Mouse (Mus musculus) monocyte, adult 2 months (primary cell): ENCODE measurements around the gene Tmem100.

Experiments used
- DNase-seq, 2 experiments: peaks; one replicate each; pipeline ENCODE4 v3.0.0; 2022; ENCODE audit warnings: low spot score in 2 of 2, low read depth in 1 of 2

Tmem100 gene

GRCm38 (mm10) chr11:90013657-90014056 is 16.5 kb upstream of the Tmem100 start:
- DNase-seq: no peak

- no peak for DNase-seq
These were observed 14.9 kb upstream of the Tmem100 start for GRCm38 (mm10) chr11:90015281-90015680.

- no peak for DNase-seq
These were observed 11.0 kb upstream of the Tmem100 start for GRCm38 (mm10) chr11:90019161-90019560.

- DNase-seq: no peak
These were observed 4.0 kb upstream of the Tmem100 start for GRCm38 (mm10) chr11:90025891-90026801.

GRCm38 (mm10) chr11:90026802-90027174 is 3.4 kb upstream of the Tmem100 start:
- no peak for DNase-seq

- DNase-seq: no peak
These were observed 2.9 kb upstream of the Tmem100 start for GRCm38 (mm10) chr11:90027216-90027615.

GRCm38 (mm10) chr11:90028746-90029145 is 1.4 kb upstream of the Tmem100 start:
- DNase-seq: no peak

- peak; percentile 18 to 23 for DNase-seq
These were observed 794 bp upstream of the Tmem100 start for GRCm38 (mm10) chr11:90029354-90029753.

- no peak for DNase-seq
These were observed 409 bp downstream of the Tmem100 start for GRCm38 (mm10) chr11:90030557-90030956.

GRCm38 (mm10) chr11:90031076-90031475 is 928 bp downstream of the Tmem100 start:
- DNase-seq: no peak

- no peak for DNase-seq
These were observed 2.7 kb downstream of the Tmem100 start for GRCm38 (mm10) chr11:90032807-90033206.

- DNase-seq: no peak
These were observed 3.3 kb downstream of the Tmem100 start for GRCm38 (mm10) chr11:90033442-90033841.

- DNase-seq: no peak
These were observed 4.5 kb downstream of the Tmem100 start for GRCm38 (mm10) chr11:90034646-90035045.

- DNase-seq: no peak
These were observed 5.4 kb downstream of the Tmem100 start for GRCm38 (mm10) chr11:90035532-90035931.

- DNase-seq: no peak
These were observed 6.3 kb downstream of the Tmem100 start for GRCm38 (mm10) chr11:90036416-90036815.

GRCm38 (mm10) chr11:90038022-90038421 is 7.9 kb downstream of the Tmem100 start:
- DNase-seq: no peak

- no peak for DNase-seq
These were observed 14.3 kb downstream of the Tmem100 start for GRCm38 (mm10) chr11:90044459-90044858.

- DNase-seq: no peak
These were observed 16.1 kb downstream of the Tmem100 start for GRCm38 (mm10) chr11:90046211-90046610.

GRCm38 (mm10) chr11:90047271-90047670 is 17.1 kb downstream of the Tmem100 start:
- no peak for DNase-seq

- DNase-seq: no peak
These were observed 19.9 kb downstream of the Tmem100 start for GRCm38 (mm10) chr11:90050016-90050415.

- DNase-seq: no peak
These were observed 22.6 kb downstream of the Tmem100 start for GRCm38 (mm10) chr11:90052785-90053184.

GRCm38 (mm10) chr11:90053820-90054219 is 23.7 kb downstream of the Tmem100 start:
- no peak for DNase-seq

- no peak for DNase-seq
These were observed 24.3 kb downstream of the Tmem100 start for GRCm38 (mm10) chr11:90054401-90054800.
